Mouse (Mus musculus) midbrain, postnatal 0 days (tissue): ENCODE results near the gene Lhpp. TPM values are rescaled to one million over a fixed set of nuclear protein-coding genes. Genes with fewer than 3 reads are reported as not detected.
A peak's percentile ranks its signal among the peaks of the same experiment; 100 is the strongest.

Experiments used
- ATAC-seq: fragments of 200-750 bp; cut with Nextera tagmentation; 2 replicates; pipeline ENCODE4 v1.8.0; 2017; ENCODE audit warnings: moderate number of reproducible peaks, mild to moderate bottlenecking, moderate TSS enrichment, moderate library complexity; ENCODE audit not compliant: low FRiP score
- DNase-seq: peaks from one replicate; pipeline ENCODE4 v3.0.0-alpha.2; 2015; ENCODE audit warnings: low spot score
- H3K27ac ChIP-seq: fragments of 300-500 bp; sonication (generic); 2 replicates; pipeline ENCODE4 v1.5.1; 2014; ENCODE audit warnings: low read depth, mild to moderate bottlenecking, low read length, mixed read lengths
- H3K27me3 ChIP-seq: fragments of 300-500 bp; sonication (generic); 2 replicates; pipeline ENCODE4 v1.6.1; 2014; ENCODE audit warnings: low read length, control low read depth, mixed read lengths; ENCODE audit not compliant: insufficient read depth
- H3K36me3 ChIP-seq: fragments of 300-500 bp; sonication (generic); 2 replicates; pipeline ENCODE4 v1.6.1; 2014; ENCODE audit warnings: low read length, control low read depth, mixed read lengths; ENCODE audit not compliant: insufficient read depth
- H3K4me1 ChIP-seq: fragments of 300-500 bp; sonication (generic); 2 replicates; pipeline ENCODE4 v1.6.1; 2014; ENCODE audit warnings: mild to moderate bottlenecking, control low read depth, antibody characterized with exemption, low read length, mixed read lengths; ENCODE audit not compliant: insufficient read depth
- H3K4me2 ChIP-seq: fragments of 300-500 bp; sonication (generic); 2 replicates; pipeline ENCODE4 v1.6.1; 2014; ENCODE audit warnings: low read depth, mild to moderate bottlenecking, low read length, mixed read lengths; ENCODE audit not compliant: poor library complexity, severe bottlenecking
- H3K4me3 ChIP-seq: fragments of 300-500 bp; sonication (generic); 2 replicates; pipeline ENCODE4 v1.5.1; 2014; ENCODE audit warnings: low read depth, mild to moderate bottlenecking, low read length, moderate library complexity
- H3K9ac ChIP-seq: fragments of 300-500 bp; sonication (generic); replicated peaks from 2 replicates; pipeline ENCODE4 v1.6.1; 2014; ENCODE audit warnings: mild to moderate bottlenecking, low read length, moderate library complexity, mixed read lengths; ENCODE audit not compliant: poor library complexity, severe bottlenecking
- H3K9me3 ChIP-seq: fragments of 300-500 bp; sonication (generic); 2 replicates; pipeline ENCODE4 v1.6.1; 2016; ENCODE audit warnings: low read length, control low read depth
- CTCF ChIP-seq: IDR thresholded peaks from 2 replicates; pipeline ENCODE4 v1.5.1; 2016; ENCODE audit warnings: antibody characterized with exemption, mild to moderate bottlenecking
- WGBS: fragments of 180-500 bp; shearing (Covaris S2); extraction: QIAGEN DNeasy Blood & Tissue Kit; methylation state at CpG from one replicate; pipeline ENCODE4 v1.1.7; 2014; 5-methylcytosine and 5-hydroxymethylcytosine counted together
- polyA plus RNA-seq: library from polyadenylated mRNA; unstranded; fragments of >200 nt; fragmentation: Nextera tagmentation; extraction: Ambion mirVana; gene quantifications from 2 replicates; pipeline ENCODE4 v1.2.1, GENCODE M21; 2015
- total RNA-seq: library from RNA; depleted of rRNA; stranded (reverse); fragments of >200 nt; gene quantifications from 2 replicates; pipeline ENCODE4 v1.2.3, GENCODE M21; 2014

Gene Lhpp
- total and polyA plus RNA-seq, 2 experiments from 2014 or later: 36.2 to 59.2 TPM

DNA sequence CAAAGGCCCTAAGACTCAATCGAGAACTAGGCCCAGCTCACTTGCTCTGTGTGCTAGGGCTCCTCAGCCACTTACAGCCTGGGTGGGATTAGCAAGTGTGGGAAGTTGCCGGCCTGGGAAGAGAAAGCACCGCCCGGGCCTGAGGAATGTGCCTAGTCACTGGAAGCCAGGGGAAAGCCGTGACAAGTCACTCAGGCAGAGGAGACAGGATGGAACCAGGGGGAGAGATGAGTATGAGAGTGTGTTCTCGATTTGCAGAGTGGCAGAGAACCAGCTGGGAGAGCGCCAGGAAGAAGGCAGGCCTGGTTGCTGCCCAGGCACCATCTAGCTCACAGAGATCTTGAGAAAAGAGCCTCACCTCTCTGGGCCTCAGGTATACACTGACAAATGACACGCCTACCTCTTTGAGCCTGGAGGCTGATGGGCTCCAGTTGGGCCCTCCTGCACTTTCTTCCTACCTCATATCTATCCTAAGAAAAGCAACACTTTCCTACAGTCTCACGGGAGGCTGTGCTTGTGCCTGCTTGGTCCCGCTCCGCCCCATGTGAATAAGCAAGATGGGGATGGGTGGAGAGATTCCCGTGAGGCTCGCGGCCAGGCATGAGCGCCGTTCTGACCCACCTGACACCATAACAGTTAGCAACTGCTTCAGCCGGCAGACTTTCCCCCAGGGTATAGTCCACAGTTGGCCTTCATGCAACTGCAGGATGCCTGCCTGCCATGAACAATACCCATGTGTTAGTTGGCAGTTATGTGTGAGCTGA lies 125.8 kb downstream of the Lhpp start:
- Histone ChIP-seq H3K27me3 (no peaks in the 10 kb centered on the region), H3K4me3 (no peak overlapping the region), H3K9ac (no peak overlapping the region), H3K4me2 (no peak overlapping the region), H3K36me3 (no peaks in the 10 kb centered on the region), H3K27ac (no peak overlapping the region; the same call in 1 of the 2 replicates), H3K4me1 (peaks cover 14% of the 10 kb centered on the region), H3K9me3 (no peaks in the 10 kb centered on the region)
- 60% methylated on average over 17 of the region's 17 CpGs for WGBS
- DNase-seq (peak; percentile 43), ATAC-seq (no peak; the same call in 1 of the 2 replicates)
- no peak for TF ChIP-seq CTCF

- H3K27me3 ChIP-seq: no peaks in the 10 kb centered on the region
Measured at GRCm38 (mm10) chr7:132738844-132739243, 128.4 kb downstream of the Lhpp start.

DNA sequence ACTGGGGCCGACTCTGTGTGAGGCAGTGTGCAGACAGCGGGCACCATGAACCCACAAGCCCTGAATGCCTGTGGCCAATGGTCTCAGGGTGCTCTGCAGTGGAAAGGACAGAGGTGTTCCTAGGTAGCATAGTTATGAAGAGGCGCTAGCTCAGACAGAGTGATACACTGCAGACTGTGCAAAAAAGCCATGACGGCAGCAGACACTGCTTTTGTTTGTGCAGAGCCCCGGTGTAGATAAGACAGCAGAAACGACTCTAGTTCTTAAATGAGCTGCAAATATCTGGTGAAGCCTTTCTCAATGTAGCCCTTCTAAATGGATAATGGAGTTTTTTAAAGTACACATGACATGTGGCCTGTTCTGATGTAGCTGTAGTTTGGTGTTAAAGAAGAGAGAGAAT lies 129.4 kb downstream of the Lhpp start:
- Histone ChIP-seq H3K9ac (no peak overlapping the region), H3K36me3 (no peaks in the 10 kb centered on the region), H3K9me3 (no peaks in the 10 kb centered on the region), H3K4me1 (no peaks in the 10 kb centered on the region), H3K4me3 (no peak overlapping the region), H3K27ac (no peak overlapping the region), H3K27me3 (no peaks in the 10 kb centered on the region), H3K4me2 (no peak overlapping the region)
- ATAC-seq: no peak
- WGBS: 84% methylated on average over 6 of the region's 6 CpGs
- TF ChIP-seq CTCF: no peak
- DNase-seq: no peak

More at GRCm38 (mm10) chr7:132738844-132739243, 128.4 kb downstream of the Lhpp start:
- no peak for DNase-seq
- Histone ChIP-seq H3K27ac (no peak overlapping the region), H3K9me3 (no peaks in the 10 kb centered on the region), H3K4me1 (peaks cover 3% of the 10 kb centered on the region; the same call in 1 of the 2 replicates), H3K4me2 (no peak overlapping the region), H3K9ac (no peak overlapping the region), H3K4me3 (no peak overlapping the region), H3K36me3 (no peaks in the 10 kb centered on the region)
- WGBS: 90% methylated on average over 6 of the region's 6 CpGs
- ATAC-seq: no peak
- no peak for TF ChIP-seq CTCF

DNA sequence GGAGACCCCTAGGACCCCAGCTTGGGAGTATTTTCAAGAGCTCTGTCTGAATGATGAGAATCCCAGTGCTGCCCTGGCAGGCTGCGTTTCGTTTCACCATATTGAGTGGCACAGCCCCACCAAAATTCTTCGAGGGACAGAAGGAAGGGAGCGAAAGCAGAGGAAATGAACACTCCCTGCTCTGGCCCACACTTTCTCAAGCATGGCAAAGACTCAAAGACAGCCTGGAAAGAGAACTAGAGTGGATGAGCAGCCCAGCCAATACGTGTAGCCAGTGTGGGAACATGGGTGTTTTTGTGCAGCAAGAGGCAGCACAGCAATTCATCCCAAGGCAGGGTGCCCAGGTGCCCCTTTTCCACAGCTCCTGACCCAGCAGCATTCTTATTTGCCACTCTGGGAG lies 132.5 kb downstream of the Lhpp start:
- 94% methylated on average over 5 of the region's 5 CpGs for WGBS
- no peak for DNase-seq
- no peak overlapping the region for H3K27ac ChIP-seq

GRCm38 (mm10) chr7:132747096-132747495 lies 136.7 kb downstream of the Lhpp start:
- Histone ChIP-seq H3K4me2 (no peak overlapping the region), H3K36me3 (no peaks in the 10 kb centered on the region), H3K27me3 (no peaks in the 10 kb centered on the region), H3K4me3 (no peak overlapping the region), H3K9ac (no peak overlapping the region), H3K4me1 (no peaks in the 10 kb centered on the region), H3K9me3 (no peaks in the 10 kb centered on the region), H3K27ac (no peak overlapping the region)
- no peak for TF ChIP-seq CTCF
- peak; percentile 34 for DNase-seq
- ATAC-seq: no peak
- WGBS: 80% methylated on average over 6 of the region's 6 CpGs

More for the DNA sequence above, 132.5 kb downstream of the Lhpp start:
- no peak for TF ChIP-seq CTCF
- Histone ChIP-seq H3K4me3 (no peak overlapping the region), H3K9ac (no peak overlapping the region), H3K4me1 (no peaks in the 10 kb centered on the region), H3K9me3 (no peaks in the 10 kb centered on the region), H3K36me3 (no peaks in the 10 kb centered on the region), H3K27me3 (no peaks in the 10 kb centered on the region), H3K4me2 (no peak overlapping the region)
- no peak for ATAC-seq

- no peak overlapping the region for H3K4me3 ChIP-seq
- H3K4me2 ChIP-seq: no peak overlapping the region
- H3K9ac ChIP-seq: no peak overlapping the region
- DNase-seq: no peak
- no peak for TF ChIP-seq CTCF
- no peak overlapping the region for H3K27ac ChIP-seq
- WGBS: 91% methylated on average over 3 of the region's 3 CpGs
- H3K36me3 ChIP-seq: no peaks in the 10 kb centered on the region
- ATAC-seq: no peak
- no peaks in the 10 kb centered on the region for H3K27me3 ChIP-seq
- H3K4me1 ChIP-seq: no peaks in the 10 kb centered on the region
- no peaks in the 10 kb centered on the region for H3K9me3 ChIP-seq
Measured at GRCm38 (mm10) chr7:132748076-132748769, 137.8 kb downstream of the Lhpp start.
